Mouse (Mus musculus): ENCODE data around the gene Tmem54. TPM values are rescaled to one million over a fixed set of nuclear protein-coding genes. Genes with fewer than 3 reads are reported as not detected.

Tmem54 gene
- polyA plus RNA-seq, 1 experiment from 2014 or later: 45.9 TPM

DNA sequence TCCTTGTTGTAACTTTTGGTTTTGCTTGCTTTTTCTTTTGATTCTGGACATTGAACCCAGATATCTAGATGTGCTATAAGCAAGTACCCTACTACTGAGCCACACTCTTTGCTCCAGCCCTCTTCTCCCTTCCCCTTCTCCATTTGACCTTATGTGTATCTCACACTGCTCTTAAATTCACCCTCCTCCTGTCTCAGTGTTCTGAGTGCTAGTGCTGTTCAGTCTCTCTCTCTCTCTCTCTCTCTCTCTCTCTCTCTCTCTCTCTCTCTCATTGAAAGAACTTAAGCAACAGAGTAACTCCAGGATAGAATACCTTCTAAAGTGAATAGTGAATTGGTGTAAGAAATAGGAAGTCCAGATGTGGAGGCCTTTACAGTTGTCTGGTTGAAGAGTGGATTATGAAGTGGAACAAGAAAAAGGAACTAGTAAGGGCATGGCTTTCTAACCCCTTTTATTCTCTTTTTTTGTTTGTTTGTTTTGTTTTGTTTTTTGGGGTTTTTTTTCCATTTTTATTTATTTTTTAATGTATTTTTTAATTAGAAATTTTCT is 39.6 kb upstream of the Tmem54 start:
- ATAC-seq (replicated peaks; ENCODE audit: low FRiP score, low TSS enrichment, low read depth): no peak
- Histone ChIP-seq H3K27me3 (replicated peaks; ENCODE audit: control insufficient read depth, insufficient read depth, low read length) (no peaks in the 10 kb centered on the region), H3K9ac (ENCODE audit: low read length) (no peak overlapping the region), H3K27ac (ENCODE audit: low read depth) (no peak overlapping the region), H3K36me3 (ENCODE audit: control insufficient read depth, insufficient read depth, low read length) (no peaks in the 10 kb centered on the region), H3K4me2 (ENCODE audit: low read length) (no peak overlapping the region), H3K4me1 (replicated peaks; ENCODE audit: control insufficient read depth, insufficient read depth, low read length) (peaks cover 3% of the 10 kb centered on the region; the same call in 1 of the 2 replicates), H3K4me3 (ENCODE audit: low read depth, low read length) (no peak overlapping the region), H3K9me3 (ENCODE audit: control insufficient read depth, low read length) (no peaks in the 10 kb centered on the region)
- DNase-seq (ENCODE audit: low spot score): no peak

DNA sequence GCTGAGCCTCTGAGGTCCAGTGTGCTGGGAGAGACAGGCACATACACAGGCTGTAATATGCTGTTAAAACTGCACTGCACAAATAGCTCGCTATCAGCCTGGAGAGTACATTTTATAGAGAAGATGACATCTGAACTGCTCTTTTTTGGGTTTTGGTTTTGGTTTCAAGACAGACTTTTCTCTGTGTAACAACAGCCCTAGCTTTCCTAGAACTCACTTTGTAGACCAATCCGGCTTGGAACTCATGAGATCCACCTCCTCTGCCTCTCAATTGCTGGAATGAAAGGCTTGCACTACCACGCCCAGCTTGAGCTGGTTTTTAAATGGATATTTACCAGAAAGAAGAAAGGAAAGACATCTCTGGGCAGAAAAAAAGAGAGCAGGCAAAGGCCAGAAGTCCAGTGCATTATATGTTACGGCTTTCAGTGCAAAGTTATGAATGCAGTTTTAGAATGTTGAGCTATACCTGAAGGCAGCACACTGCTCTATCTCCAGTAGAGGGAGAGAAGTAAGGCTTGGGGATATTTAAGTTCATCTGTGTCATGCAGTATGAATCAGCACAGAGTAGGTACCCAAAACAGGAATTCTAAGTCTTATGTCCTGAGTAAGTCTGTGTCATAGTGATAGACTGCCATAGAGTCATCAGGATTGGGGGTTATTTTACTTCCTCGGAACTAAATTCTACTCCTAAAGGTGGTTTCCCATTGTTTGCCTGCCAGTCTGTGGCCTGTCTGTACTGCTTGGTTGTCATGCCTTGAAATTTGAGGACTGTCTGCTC is 37.5 kb upstream of the Tmem54 start:
- 84% methylated on average over 5 of the region's 5 CpGs for WGBS
- H3K4me1 ChIP-seq (replicated peaks; ENCODE audit: control insufficient read depth, insufficient read depth, low read length): peaks cover 3% of the 10 kb centered on the region; the same call in 1 of the 2 replicates
- no peak overlapping the region for H3K4me2 ChIP-seq (ENCODE audit: low read length)
- no peak overlapping the region for H3K4me3 ChIP-seq (ENCODE audit: low read depth, low read length)
- H3K27ac ChIP-seq (ENCODE audit: low read depth): no peak overlapping the region
- H3K9ac ChIP-seq (ENCODE audit: low read length): no peak overlapping the region
- DNase-seq (ENCODE audit: low spot score) (no peak), ATAC-seq (replicated peaks; ENCODE audit: low FRiP score, low TSS enrichment, low read depth) (no peak)
- H3K27me3 ChIP-seq (replicated peaks; ENCODE audit: control insufficient read depth, insufficient read depth, low read length): no peaks in the 10 kb centered on the region
- no peaks in the 10 kb centered on the region for H3K36me3 ChIP-seq (ENCODE audit: control insufficient read depth, insufficient read depth, low read length)
- no peaks in the 10 kb centered on the region for H3K9me3 ChIP-seq (ENCODE audit: control insufficient read depth, low read length)

DNA sequence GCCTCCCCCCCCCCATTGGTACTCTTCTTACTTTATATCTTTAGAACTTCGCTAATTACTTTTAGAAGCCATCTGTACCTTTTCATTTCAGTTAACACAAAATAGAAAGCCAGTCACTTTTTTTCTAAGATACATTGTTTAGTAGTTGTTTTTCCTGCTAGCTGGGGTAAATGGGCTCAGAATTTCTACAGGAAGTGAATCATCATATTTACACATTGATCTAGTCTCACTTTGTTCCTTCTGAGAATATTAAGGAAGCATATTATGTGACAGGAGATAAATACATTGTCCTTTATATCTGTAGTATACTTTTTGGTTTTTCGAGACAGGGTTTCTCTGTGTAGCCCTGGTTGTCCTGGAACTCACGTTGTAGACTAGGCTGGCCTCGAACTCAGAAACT is 36.5 kb upstream of the Tmem54 start:
- 92% methylated on average over 4 of the region's 4 CpGs for WGBS
- Histone ChIP-seq H3K4me1 (replicated peaks; ENCODE audit: control insufficient read depth, insufficient read depth, low read length) (no peaks in the 10 kb centered on the region; the same call in 1 of the 2 replicates), H3K9ac (ENCODE audit: low read length) (no peak overlapping the region), H3K27ac (ENCODE audit: low read depth) (no peak overlapping the region), H3K4me3 (ENCODE audit: low read depth, low read length) (no peak overlapping the region), H3K36me3 (ENCODE audit: control insufficient read depth, insufficient read depth, low read length) (no peaks in the 10 kb centered on the region), H3K4me2 (ENCODE audit: low read length) (no peak overlapping the region), H3K27me3 (replicated peaks; ENCODE audit: control insufficient read depth, insufficient read depth, low read length) (no peaks in the 10 kb centered on the region), H3K9me3 (ENCODE audit: control insufficient read depth, low read length) (no peaks in the 10 kb centered on the region)
- DNase-seq (ENCODE audit: low spot score) (no peak), ATAC-seq (replicated peaks; ENCODE audit: low FRiP score, low TSS enrichment, low read depth) (no peak)

DNA sequence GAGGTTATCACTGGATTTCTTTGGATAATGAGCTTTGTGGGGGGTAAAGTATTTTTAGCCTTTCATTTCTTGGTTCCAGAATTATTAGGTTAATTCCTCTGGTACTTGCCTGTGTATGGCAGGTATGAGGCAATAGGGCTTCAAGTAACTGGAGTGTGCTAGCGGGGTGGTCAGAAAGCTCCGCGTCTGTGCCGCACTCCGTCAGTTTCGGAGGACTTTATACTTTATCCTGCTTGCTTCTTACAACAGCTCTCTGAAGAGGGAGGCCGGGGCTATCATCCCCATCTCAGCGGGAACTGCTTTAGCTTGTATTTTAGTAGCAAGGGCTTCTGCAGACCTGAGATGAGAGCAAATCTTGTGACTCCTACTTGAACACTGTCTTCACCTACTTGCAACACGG is 26.2 kb upstream of the Tmem54 start:
- Histone ChIP-seq H3K4me3 (ENCODE audit: low read depth, low read length) (no peak overlapping the region), H3K27ac (ENCODE audit: low read depth) (no peak overlapping the region), H3K9me3 (ENCODE audit: control insufficient read depth, low read length) (peaks cover 4% of the 10 kb centered on the region; the same call in 1 of the 2 replicates), H3K9ac (ENCODE audit: low read length) (no peak overlapping the region), H3K27me3 (replicated peaks; ENCODE audit: control insufficient read depth, insufficient read depth, low read length) (no peaks in the 10 kb centered on the region), H3K36me3 (ENCODE audit: control insufficient read depth, insufficient read depth, low read length) (peaks cover 71% of the 10 kb centered on the region), H3K4me1 (replicated peaks; ENCODE audit: control insufficient read depth, insufficient read depth, low read length) (no peaks in the 10 kb centered on the region), H3K4me2 (ENCODE audit: low read length) (no peak overlapping the region)
- ATAC-seq (replicated peaks; ENCODE audit: low FRiP score, low TSS enrichment, low read depth) (no peak), DNase-seq (ENCODE audit: low spot score) (no peak)
- WGBS: 98% methylated on average over 9 of the region's 9 CpGs

DNA sequence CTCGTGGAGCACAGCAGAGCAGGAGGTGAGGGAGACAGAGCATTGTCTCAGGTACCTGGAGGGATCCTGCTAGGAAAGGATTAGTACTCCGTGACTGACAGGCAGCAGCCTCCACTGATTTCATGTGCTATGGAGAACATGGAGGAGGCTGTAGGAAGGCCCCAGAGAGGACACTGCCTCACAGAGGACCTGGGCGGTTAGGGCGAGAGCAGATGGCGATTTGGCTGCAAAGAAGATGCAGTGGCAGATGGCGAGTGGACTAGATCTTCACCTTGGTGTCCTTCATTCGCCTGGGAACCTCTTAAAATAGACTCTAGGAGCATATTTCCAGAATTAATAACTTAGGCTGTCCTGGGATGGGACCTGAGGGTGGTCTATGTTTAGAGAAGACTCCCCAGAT is 24.3 kb upstream of the Tmem54 start:
- Histone ChIP-seq H3K4me2 (ENCODE audit: low read length) (no peak overlapping the region), H3K27me3 (replicated peaks; ENCODE audit: control insufficient read depth, insufficient read depth, low read length) (no peaks in the 10 kb centered on the region), H3K4me1 (replicated peaks; ENCODE audit: control insufficient read depth, insufficient read depth, low read length) (no peaks in the 10 kb centered on the region), H3K27ac (ENCODE audit: low read depth) (no peak overlapping the region), H3K9ac (ENCODE audit: low read length) (no peak overlapping the region), H3K36me3 (ENCODE audit: control insufficient read depth, insufficient read depth, low read length) (peaks cover 64% of the 10 kb centered on the region), H3K4me3 (ENCODE audit: low read depth, low read length) (no peak overlapping the region), H3K9me3 (ENCODE audit: control insufficient read depth, low read length) (peaks cover 4% of the 10 kb centered on the region; the same call in 1 of the 2 replicates)
- 82% methylated on average over 7 of the region's 7 CpGs for WGBS
- no peak for DNase-seq (ENCODE audit: low spot score)
- no peak for ATAC-seq (replicated peaks; ENCODE audit: low FRiP score, low TSS enrichment, low read depth)

DNA sequence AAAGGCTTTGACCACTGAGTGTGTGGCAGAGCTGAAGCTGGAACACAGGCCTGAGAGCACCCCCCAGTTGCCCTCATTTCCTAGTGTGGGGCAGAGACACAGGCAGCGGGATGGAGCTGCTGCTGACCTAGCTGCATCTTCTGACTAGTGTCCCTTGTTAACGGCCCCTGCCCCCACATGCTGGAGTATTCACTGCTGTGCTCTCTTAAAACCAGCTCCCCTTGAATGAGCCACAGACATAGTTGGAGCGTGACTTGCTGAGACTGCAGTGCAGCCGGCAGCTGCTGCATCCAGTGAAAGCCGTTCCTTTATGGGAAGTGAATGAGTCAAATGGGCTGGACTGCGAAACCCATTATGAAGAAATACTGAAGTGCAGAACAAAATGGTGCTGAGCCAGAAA is 23.8 kb upstream of the Tmem54 start:
- Histone ChIP-seq H3K4me2 (ENCODE audit: low read length) (no peak overlapping the region), H3K36me3 (ENCODE audit: control insufficient read depth, insufficient read depth, low read length) (peaks cover 59% of the 10 kb centered on the region), H3K4me3 (ENCODE audit: low read depth, low read length) (no peak overlapping the region), H3K27ac (ENCODE audit: low read depth) (no peak overlapping the region), H3K27me3 (replicated peaks; ENCODE audit: control insufficient read depth, insufficient read depth, low read length) (no peaks in the 10 kb centered on the region), H3K9me3 (ENCODE audit: control insufficient read depth, low read length) (peaks cover 4% of the 10 kb centered on the region; the same call in 1 of the 2 replicates), H3K9ac (ENCODE audit: low read length) (no peak overlapping the region), H3K4me1 (replicated peaks; ENCODE audit: control insufficient read depth, insufficient read depth, low read length) (no peaks in the 10 kb centered on the region)
- no peak for DNase-seq (ENCODE audit: low spot score)
- WGBS: 82% methylated on average over 6 of the region's 6 CpGs
- ATAC-seq (replicated peaks; ENCODE audit: low FRiP score, low TSS enrichment, low read depth): no peak

DNA sequence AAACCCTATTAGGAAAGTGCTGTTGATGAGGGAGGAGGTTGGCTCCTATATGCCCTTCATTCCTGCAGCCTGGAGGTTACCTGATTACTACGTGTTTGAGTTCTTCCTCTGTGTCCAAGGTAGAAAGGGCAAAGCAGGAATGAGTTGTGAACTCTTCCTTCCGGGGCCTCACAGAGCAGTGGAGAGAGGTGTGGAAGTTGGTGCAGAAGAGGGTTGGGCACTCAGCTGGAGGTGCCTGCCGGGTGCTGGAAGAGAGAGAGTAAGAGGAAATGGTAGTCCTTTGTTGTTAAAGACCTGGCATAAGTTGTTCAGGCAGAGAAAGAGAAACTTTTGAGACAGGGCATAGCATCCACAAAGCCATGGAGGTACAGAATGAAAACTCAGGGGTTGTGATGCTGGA is 23.4 kb upstream of the Tmem54 start:
- no peak for ATAC-seq (replicated peaks; ENCODE audit: low FRiP score, low TSS enrichment, low read depth)
- no peak for DNase-seq (ENCODE audit: low spot score)
- H3K4me3 ChIP-seq (ENCODE audit: low read depth, low read length): no peak overlapping the region

DNA sequence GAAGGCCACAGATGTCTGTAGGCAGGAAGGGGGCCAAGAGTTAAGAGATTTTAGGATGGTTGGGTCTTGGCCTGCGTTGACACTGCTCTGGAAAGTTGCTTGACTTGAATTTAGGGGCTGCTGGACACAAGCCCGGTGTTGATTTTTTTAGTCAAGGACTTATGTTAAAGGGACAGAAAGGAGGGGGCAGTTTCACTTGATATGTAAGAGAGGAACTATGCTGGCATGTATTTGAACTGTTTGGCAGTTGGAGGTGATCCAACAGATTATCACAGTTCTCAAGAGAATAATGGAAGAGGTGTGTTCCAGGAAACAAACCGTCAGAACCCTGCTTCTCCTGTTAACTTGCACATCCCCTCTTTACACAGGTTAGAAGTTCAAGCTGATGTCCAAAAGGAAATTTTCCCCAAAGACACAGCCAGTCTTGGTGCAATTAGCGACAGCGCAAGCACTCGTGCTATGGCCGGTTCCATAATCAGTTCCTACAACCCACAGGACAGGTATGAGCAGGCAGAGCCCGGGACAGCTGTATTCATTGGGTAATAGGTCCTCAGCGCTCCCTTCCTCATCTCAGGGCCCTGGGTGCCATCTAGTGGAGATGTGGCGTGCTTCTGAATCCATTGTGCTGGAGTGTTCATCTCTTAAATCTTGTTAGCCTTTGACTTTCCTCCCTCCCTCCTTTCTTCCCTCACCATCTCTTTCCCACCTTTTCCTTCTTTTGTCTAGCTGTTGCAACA is 22.8 kb upstream of the Tmem54 start:
- 51% methylated on average over 10 of the region's 10 CpGs for WGBS
- DNase-seq (ENCODE audit: low spot score) (peak; percentile 79), ATAC-seq (replicated peaks; ENCODE audit: low FRiP score, low TSS enrichment, low read depth) (0 out of 2 replicates have a peak, but pooled peaks have one; percentile 40)
- Histone ChIP-seq H3K27ac (ENCODE audit: low read depth) (no peak overlapping the region), H3K4me2 (ENCODE audit: low read length) (no peak overlapping the region), H3K4me1 (replicated peaks; ENCODE audit: control insufficient read depth, insufficient read depth, low read length) (no peaks in the 10 kb centered on the region), H3K27me3 (replicated peaks; ENCODE audit: control insufficient read depth, insufficient read depth, low read length) (no peaks in the 10 kb centered on the region), H3K4me3 (ENCODE audit: low read depth, low read length) (no peak overlapping the region), H3K9me3 (ENCODE audit: control insufficient read depth, low read length) (peaks cover 4% of the 10 kb centered on the region; the same call in 1 of the 2 replicates), H3K9ac (ENCODE audit: low read length) (no peak overlapping the region), H3K36me3 (ENCODE audit: control insufficient read depth, insufficient read depth, low read length) (peaks cover 50% of the 10 kb centered on the region)

More for the DNA sequence above, 23.4 kb upstream of the Tmem54 start:
- no peak overlapping the region for H3K9ac ChIP-seq (ENCODE audit: low read length)
- no peaks in the 10 kb centered on the region for H3K27me3 ChIP-seq (replicated peaks; ENCODE audit: control insufficient read depth, insufficient read depth, low read length)
- H3K4me1 ChIP-seq (replicated peaks; ENCODE audit: control insufficient read depth, insufficient read depth, low read length): no peaks in the 10 kb centered on the region
- peaks cover 4% of the 10 kb centered on the region; the same call in 1 of the 2 replicates for H3K9me3 ChIP-seq (ENCODE audit: control insufficient read depth, low read length)
- H3K36me3 ChIP-seq (ENCODE audit: control insufficient read depth, insufficient read depth, low read length): peaks cover 55% of the 10 kb centered on the region
- no peak overlapping the region for H3K4me2 ChIP-seq (ENCODE audit: low read length)
- 67% methylated on average over 3 of the region's 3 CpGs for WGBS
- H3K27ac ChIP-seq (ENCODE audit: low read depth): no peak overlapping the region

Data from intestine, embryonic 14.5 days (tissue).